Comparison of ENCODE assay signal across 16 mouse cellular contexts in the genomic region with DNA sequence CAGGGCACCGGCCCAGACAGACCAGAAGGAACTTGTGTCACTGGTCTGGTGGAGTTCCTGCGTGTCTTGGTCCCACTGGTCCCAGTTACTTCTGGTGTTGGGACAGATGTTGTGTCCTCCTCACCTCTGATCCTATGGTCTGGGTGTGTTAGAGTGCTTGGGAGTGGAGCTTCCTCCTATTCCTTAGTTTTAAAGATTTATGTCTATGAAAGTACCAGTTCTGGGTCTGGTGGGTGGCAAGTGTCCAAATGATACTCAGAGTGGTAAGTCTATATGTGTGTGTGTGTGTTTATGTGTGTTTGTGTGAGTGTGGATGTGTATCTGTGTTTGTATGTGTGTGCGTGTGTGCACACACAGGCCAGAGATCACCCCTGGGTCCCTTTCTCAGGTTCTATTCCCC.
"Had no signal": no experiment of that assay in that cellular context is flagged by ENCODE, and none has a peak within 500 bp of the region (broad histone marks: within the 10 kb centered on the region; RNA-seq: fewer than 3 reads in every experiment).

No protein-coding gene starts in this region.

- H3K27ac ChIP-seq: neural tube, embryonic 13.5 days; neural tube, embryonic 15.5 days; stomach, embryonic 15.5 days; stomach, postnatal 0 days had no signal

- H3K9ac ChIP-seq: neural tube, embryonic 13.5 days; neural tube, embryonic 15.5 days; stomach, embryonic 15.5 days had no signal

- H3K4me1 ChIP-seq: stomach, embryonic 15.5 days had no signal

- H3K36me3 ChIP-seq: neural tube, embryonic 13.5 days; neural tube, embryonic 15.5 days; stomach, embryonic 15.5 days had no signal

- H3K9me3 ChIP-seq: neural tube, embryonic 13.5 days; neural tube, embryonic 15.5 days; stomach, embryonic 15.5 days had no signal

- H3K27me3 ChIP-seq: neural tube, embryonic 13.5 days; neural tube, embryonic 15.5 days; stomach, embryonic 15.5 days had no signal

- H3K4me3 ChIP-seq: neural tube, embryonic 13.5 days; neural tube, embryonic 15.5 days; stomach, embryonic 15.5 days had no signal

- DNase-seq: retina, postnatal 1 day; right cerebral cortex, adult 18-20 months; right cerebral cortex, postnatal 14 days; right cerebral cortex, postnatal 25 days; right cerebral cortex, postnatal 4 days; spleen, adult 18-20 months; thymus, adult 18-20 months; thymus, adult 2 months; thymus, postnatal 14 days; thymus, postnatal 25 days; thymus, postnatal 36 days; thymus, postnatal 4 days had no signal

- H3K4me2 ChIP-seq: neural tube, embryonic 13.5 days; neural tube, embryonic 15.5 days; stomach, embryonic 15.5 days had no signal
